Mouse (Mus musculus) MEL (cell line): Measurements from ENCODE around the gene Myo1e. TPM values are rescaled to one million over a fixed set of nuclear protein-coding genes. Genes with fewer than 3 reads are reported as not detected.

Experiments used
- DNase-seq: peaks from one replicate; pipeline ENCODE4 v3.0.0; 2011; ENCODE audit warnings: low read depth, low spot score
- H3K27ac ChIP-seq: 2 replicates; pipeline ENCODE4 v1.5.1; 2012; ENCODE audit warnings: low read depth, mild to moderate bottlenecking, control low read depth, low read length, moderate library complexity; ENCODE audit not compliant: control insufficient read depth
- H3K27me3 ChIP-seq, 2 experiments: fragments of 150-350 bp in 1 of 2; sonication (generic) in 1 of 2; 2 replicates each; pipeline ENCODE4 v1.6.1; 2012; ENCODE audit warnings: low read length in 2 of 2, mild to moderate bottlenecking in 2 of 2, improper control_type of control experiment in 1 of 2, moderate library complexity in 1 of 2; ENCODE audit not compliant: insufficient read depth in 2 of 2, control insufficient read depth in 1 of 2
- H3K36me3 ChIP-seq, 2 experiments: 2 replicates each; pipeline ENCODE4 v1.6.1; 2012 to 2014; ENCODE audit warnings: low read length in 2 of 2, improper control_type of control experiment in 1 of 2, inconsistent platforms in 1 of 2, mild to moderate bottlenecking in 1 of 2; ENCODE audit not compliant: insufficient read depth in 2 of 2, control insufficient read depth in 1 of 2
- H3K4me1 ChIP-seq, 2 experiments: fragments of 150-350 bp in 1 of 2; sonication (generic) in 1 of 2; 2 replicates each; pipeline ENCODE4 v1.6.1; 2012; ENCODE audit warnings: low read length in 2 of 2, improper control_type of control experiment in 1 of 2, mild to moderate bottlenecking in 1 of 2; ENCODE audit not compliant: insufficient read depth in 2 of 2, control insufficient read depth in 1 of 2
- H3K4me3 ChIP-seq, 2 experiments: fragments of 150-350 bp in 1 of 2; sonication (generic) in 1 of 2; 2 replicates each; pipeline ENCODE4 v1.5.1; 2012; ENCODE audit warnings: low read depth in 2 of 2, low read length in 2 of 2, mild to moderate bottlenecking in 2 of 2, moderate library complexity in 2 of 2, control low read depth in 1 of 2, improper control_type of control experiment in 1 of 2; ENCODE audit not compliant: control insufficient read depth in 1 of 2, insufficient read depth in 1 of 2
- H3K79me2 ChIP-seq: 2 replicates; pipeline ENCODE4 v1.6.1; 2012; ENCODE audit warnings: mild to moderate bottlenecking, low read length, moderate library complexity; ENCODE audit not compliant: control insufficient read depth, poor library complexity, insufficient read depth
- H3K9ac ChIP-seq: 2 replicates; pipeline ENCODE4 v1.6.1; 2012; ENCODE audit warnings: low read depth, mild to moderate bottlenecking, control low read depth, low read length, moderate library complexity; ENCODE audit not compliant: control insufficient read depth, poor library complexity, severe bottlenecking
- H3K9me3 ChIP-seq: fragments of 150-350 bp; sonication (generic); replicated peaks from 2 replicates; pipeline ENCODE4 v1.6.1; 2012; ENCODE audit warnings: mild to moderate bottlenecking, low read length, improper control_type of control experiment, moderate library complexity; ENCODE audit not compliant: insufficient read depth
- BHLHE40 ChIP-seq: IDR thresholded peaks from 2 replicates; pipeline ENCODE4 v1.6.1; 2012; ENCODE audit warnings: low read depth, mild to moderate bottlenecking, inconsistent platforms, low read length, improper control_type of control experiment, borderline replicate concordance
- ELF1 ChIP-seq: IDR thresholded peaks from 2 replicates; pipeline ENCODE4 v1.6.1; 2014; ENCODE audit warnings: low read depth, mild to moderate bottlenecking, inconsistent platforms, low read length, improper control_type of control experiment, moderate library complexity
- EP300 ChIP-seq, 2 experiments: IDR thresholded peaks; 2 replicates each; pipeline ENCODE4 v1.6.1; 2011; ENCODE audit warnings: improper control_type of control experiment in 2 of 2, low read length in 2 of 2, low read depth in 1 of 2, mild to moderate bottlenecking in 1 of 2
- ETS1 ChIP-seq: IDR thresholded peaks from 2 replicates; pipeline ENCODE4 v1.6.1; 2012; ENCODE audit warnings: low read depth, mild to moderate bottlenecking, inconsistent platforms, low read length, improper control_type of control experiment, moderate library complexity
- HCFC1 ChIP-seq: IDR thresholded peaks from 2 replicates; pipeline ENCODE4 v1.6.1; 2012; ENCODE audit warnings: low read depth, mild to moderate bottlenecking, inconsistent platforms, low read length, improper control_type of control experiment, moderate library complexity
- JUND ChIP-seq: IDR thresholded peaks from 2 replicates; pipeline ENCODE4 v1.6.1; 2011; ENCODE audit warnings: low read depth, mild to moderate bottlenecking, improper control_type of control experiment, low read length
- MAX ChIP-seq: IDR thresholded peaks from 2 replicates; pipeline ENCODE4 v1.6.1; 2011; ENCODE audit warnings: low read length, improper control_type of control experiment
- MAZ ChIP-seq: IDR thresholded peaks from 2 replicates; pipeline ENCODE4 v1.6.1; 2012; ENCODE audit warnings: low read depth, mild to moderate bottlenecking, inconsistent platforms, low read length, improper control_type of control experiment
- MEF2A ChIP-seq: IDR thresholded peaks from 2 replicates; pipeline ENCODE4 v1.6.1; 2014; ENCODE audit warnings: low read depth, mild to moderate bottlenecking, inconsistent platforms, low read length, improper control_type of control experiment; ENCODE audit not compliant: poor library complexity, insufficient replicate concordance, severe bottlenecking; ENCODE audit errors: extremely low read depth
- MXI1 ChIP-seq: IDR thresholded peaks from 2 replicates; pipeline ENCODE4 v1.6.1; 2011; ENCODE audit warnings: mild to moderate bottlenecking, low read depth, low read length, improper control_type of control experiment
- MYB ChIP-seq: IDR thresholded peaks from 2 replicates; pipeline ENCODE4 v1.6.1; 2011; ENCODE audit warnings: mild to moderate bottlenecking, low read depth, low read length, improper control_type of control experiment
- MYC ChIP-seq: IDR thresholded peaks from 2 replicates; pipeline ENCODE4 v1.6.1; 2011; ENCODE audit warnings: low read depth, mild to moderate bottlenecking, low read length, improper control_type of control experiment, moderate library complexity
- NELFE ChIP-seq: IDR thresholded peaks from 2 replicates; pipeline ENCODE4 v1.6.1; 2011; ENCODE audit warnings: low read depth, low read length, improper control_type of control experiment
- NRF1 ChIP-seq: IDR thresholded peaks from 2 replicates; pipeline ENCODE4 v1.6.1; 2014; ENCODE audit warnings: low read depth, mild to moderate bottlenecking, inconsistent platforms, low read length, improper control_type of control experiment, moderate library complexity; ENCODE audit not compliant: poor library complexity, insufficient read depth, severe bottlenecking
- POLR2AphosphoS2 ChIP-seq: IDR thresholded peaks from 2 replicates; pipeline ENCODE4 v1.6.1; 2011; ENCODE audit warnings: low read length, improper control_type of control experiment
- POLR2AphosphoS5 ChIP-seq: IDR thresholded peaks from 2 replicates; pipeline ENCODE4 v1.6.1; 2012; ENCODE audit warnings: low read depth, borderline replicate concordance, mild to moderate bottlenecking, inconsistent platforms, low read length, moderate library complexity, mixed read lengths
- RAD21 ChIP-seq: IDR thresholded peaks from 2 replicates; pipeline ENCODE4 v1.6.1; 2011; ENCODE audit warnings: mild to moderate bottlenecking, low read depth, low read length, improper control_type of control experiment
- TBP ChIP-seq: IDR thresholded peaks from 2 replicates; pipeline ENCODE4 v1.8.0; 2011; ENCODE audit warnings: low read depth, low read length, improper control_type of control experiment
- TCF12 ChIP-seq: IDR thresholded peaks from 2 replicates; pipeline ENCODE4 v1.6.1; 2014; ENCODE audit warnings: low read depth, mild to moderate bottlenecking, inconsistent platforms, low read length, improper control_type of control experiment, moderate library complexity
- UBTF ChIP-seq: IDR thresholded peaks from 2 replicates; pipeline ENCODE4 v1.6.1; 2012; ENCODE audit warnings: low read depth, mild to moderate bottlenecking, inconsistent platforms, low read length, improper control_type of control experiment, moderate library complexity, borderline replicate concordance; ENCODE audit not compliant: insufficient read depth
- USF1 ChIP-seq: IDR thresholded peaks from 2 replicates; pipeline ENCODE4 v1.6.1; 2014; ENCODE audit warnings: low read depth, mild to moderate bottlenecking, inconsistent platforms, low read length, improper control_type of control experiment, moderate library complexity
- USF2 ChIP-seq, 2 experiments: IDR thresholded peaks; 2 replicates each; pipeline ENCODE4 v1.6.1; 2011 to 2012; ENCODE audit warnings: improper control_type of control experiment in 2 of 2, low read length in 2 of 2, borderline replicate concordance in 1 of 2, inconsistent platforms in 1 of 2, low read depth in 1 of 2, mild to moderate bottlenecking in 1 of 2; ENCODE audit not compliant: insufficient read depth in 1 of 2
- ZKSCAN1 ChIP-seq: IDR thresholded peaks from 2 replicates; pipeline ENCODE4 v1.6.1; 2012; ENCODE audit warnings: low read depth, mild to moderate bottlenecking, inconsistent platforms, low read length, improper control_type of control experiment, moderate library complexity
- polyA plus RNA-seq, 2 experiments: library from polyadenylated mRNA; stranded (reverse) in 1 of 2; unstranded in 1 of 2; fragments of >175 nt in 1 of 2; fragments of >200 nt in 1 of 2; gene quantifications; 2 replicates each; pipeline versions ENCODE4 v1.2.1 to v1.2.4; 2012; ENCODE audit warnings: low replicate concordance in 2 of 2, low read depth in 1 of 2; ENCODE audit not compliant: insufficient read length in 2 of 2, insufficient read depth in 1 of 2, missing spikeins in 1 of 2
- total RNA-seq: library from RNA; depleted of rRNA; stranded (reverse); fragments of 300-350 nt; gene quantifications from 2 replicates; pipeline ENCODE4 v1.2.3, GENCODE M21; 2012

Gene Myo1e
- total and polyA plus RNA-seq, 3 experiments = 4.9 to 7.8 TPM; not detected in 1

DNA sequence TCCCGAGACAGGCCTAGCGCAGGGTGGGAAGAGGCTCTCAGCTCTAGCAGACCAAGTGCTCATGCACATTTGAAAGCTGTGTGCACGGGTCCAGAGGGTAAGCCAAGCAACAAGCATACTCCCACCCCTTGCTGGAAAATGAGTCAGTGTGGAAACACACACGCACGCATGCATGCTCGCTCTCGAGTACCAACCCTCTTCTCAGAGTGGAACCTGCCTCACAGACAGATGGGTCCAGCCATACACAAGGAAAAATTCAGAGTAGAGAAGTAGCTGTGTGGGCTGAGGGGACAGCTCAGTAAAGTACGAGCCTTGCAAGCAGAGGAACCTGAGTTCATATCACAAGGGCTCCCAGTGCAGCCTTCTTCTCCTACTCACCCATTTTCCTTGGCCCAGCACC lies 202.6 kb downstream of the Myo1e start:
- no peak for DNase-seq
- Histone ChIP-seq H3K4me3 (no peak overlapping the region), H3K27me3 (no peaks in the 10 kb centered on the region)

DNA sequence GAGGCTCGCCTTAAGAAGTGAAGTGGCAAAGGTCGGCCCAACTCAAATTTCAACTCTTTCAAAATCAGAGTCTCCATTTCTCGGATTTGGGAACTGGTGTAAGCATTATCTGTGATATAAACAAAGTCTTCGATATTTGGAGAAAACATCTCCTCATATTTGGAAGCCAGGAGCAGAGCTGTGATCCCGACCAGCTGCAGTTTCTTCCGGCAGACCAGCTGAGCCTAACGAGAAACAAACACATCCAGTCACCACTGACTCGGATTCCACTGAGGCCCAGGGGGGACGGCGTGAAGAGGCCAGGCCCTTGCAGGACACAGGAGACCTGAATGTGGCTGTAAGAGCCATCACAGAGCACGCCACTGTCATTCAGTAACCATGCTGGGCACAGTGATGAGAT lies 203.5 kb downstream of the Myo1e start:
- H3K9ac ChIP-seq = no peak overlapping the region
- no peak overlapping the region for H3K27ac ChIP-seq
- no peak overlapping the region for H3K4me3 ChIP-seq
- no peaks in the 10 kb centered on the region for H3K9me3 ChIP-seq
- DNase-seq = no peak
- H3K79me2 ChIP-seq = no peaks in the 10 kb centered on the region
- TF ChIP-seq USF1 (no peak), UBTF (no peak), BHLHE40 (no peak), POLR2AphosphoS5 (no peak), MXI1 (no peak), TCF12 (no peak), EP300 (IDR thresholded peaks at IDR 0.05; ENCODE audit: low read depth in 1 of 2, low read length in 2 of 2) (no peak), MYB (no peak), ETS1 (no peak), TBP (no peak), NRF1 (no peak), HCFC1 (no peak), ZKSCAN1 (no peak), POLR2AphosphoS2 (no peak), NELFE (no peak), MEF2A (no peak), MAX (no peak), MYC (no peak)
- peaks cover 0 to 18% of the 10 kb centered on the region in 2 experiments; a peak in 2 of 4 replicates for H3K36me3 ChIP-seq
- no peaks in the 10 kb centered on the region for H3K4me1 ChIP-seq
- no peaks in the 10 kb centered on the region for H3K27me3 ChIP-seq

More for the DNA sequence above, 202.6 kb downstream of the Myo1e start:
- TF ChIP-seq NELFE = no peak
- TF ChIP-seq MAZ = no peak
- TF ChIP-seq ELF1 = no peak
- no peak for TF ChIP-seq USF2 (IDR thresholded peaks at IDR 0.05; ENCODE audit: borderline replicate concordance in 1 of 2, insufficient read depth in 1 of 2, low read depth in 1 of 2, low read length in 2 of 2)
- no peak for TF ChIP-seq RAD21
- no peak for TF ChIP-seq JUND
- no peak for TF ChIP-seq POLR2AphosphoS2
- Histone ChIP-seq H3K9me3 (no peaks in the 10 kb centered on the region), H3K4me1 (no peaks in the 10 kb centered on the region), H3K36me3 (peaks cover 0 to 15% of the 10 kb centered on the region in 2 experiments; a peak in 2 of 4 replicates), H3K27ac (no peak overlapping the region), H3K9ac (no peak overlapping the region), H3K79me2 (no peaks in the 10 kb centered on the region)
